Mouse (Mus musculus) frontal cortex, postnatal 14 days (tissue): ENCODE data around the gene Smyd5.
"Not testable (repeated sequence)": the region's sequence is repeated elsewhere in the genome, so short reads cannot be mapped to it uniquely, and the experiment has no call there.

ENCODE experiments used
- DNase-seq, 2 experiments: peaks; one replicate each; pipeline ENCODE4 v3.0.0; 2022; ENCODE audit warnings: low spot score in 2 of 2

Smyd5 gene

GRCm38 (mm10) chr6:85447351-85447750, 15.6 kb downstream of the Smyd5 start:
- no peak for DNase-seq

- DNase-seq: not testable (repeated sequence)
Observed at GRCm38 (mm10) chr6:85450140-85450539, 18.4 kb downstream of the Smyd5 start.

GRCm38 (mm10) chr6:85450697-85451663, 19.2 kb downstream of the Smyd5 start, which contains the start of gene Cct7:
Cct7 (plus strand) TSS chr6:85451514.
- DNase-seq: peak; percentile 99

GRCm38 (mm10) chr6:85451664-85452410, 20.0 kb downstream of the Smyd5 start, which contains the start of gene Pradc1:
Pradc1 (minus strand) TSS chr6:85451970.
- DNase-seq: peak; percentile 93 to 96

- no peak for DNase-seq
Observed at GRCm38 (mm10) chr6:85452411-85452665, 20.5 kb downstream of the Smyd5 start.

GRCm38 (mm10) chr6:85452816-85453215, 21.0 kb downstream of the Smyd5 start:
- DNase-seq: no peak

- DNase-seq: no peak
Observed at GRCm38 (mm10) chr6:85459621-85460020, 27.8 kb downstream of the Smyd5 start.

- no peak for DNase-seq
Observed at GRCm38 (mm10) chr6:85465381-85465780, 33.6 kb downstream of the Smyd5 start.

- DNase-seq: no peak
Observed at GRCm38 (mm10) chr6:85469660-85470430, 38.1 kb downstream of the Smyd5 start.

GRCm38 (mm10) chr6:85471962-85472361, 40.2 kb downstream of the Smyd5 start:
- DNase-seq: no peak

GRCm38 (mm10) chr6:85472542-85472941, 40.8 kb downstream of the Smyd5 start:
- no peak for DNase-seq

- DNase-seq: no peak
Observed at GRCm38 (mm10) chr6:85475581-85475980, 43.8 kb downstream of the Smyd5 start.

- no peak for DNase-seq
Observed at GRCm38 (mm10) chr6:85477366-85477917, 45.7 kb downstream of the Smyd5 start.

- no peak for DNase-seq
Observed at GRCm38 (mm10) chr6:85478416-85478815, 46.6 kb downstream of the Smyd5 start.

GRCm38 (mm10) chr6:85479979-85480378, 48.2 kb downstream of the Smyd5 start:
- DNase-seq: no peak

GRCm38 (mm10) chr6:85480685-85481084, 48.9 kb downstream of the Smyd5 start:
- DNase-seq: no peak

GRCm38 (mm10) chr6:85483843-85484721, 52.3 kb downstream of the Smyd5 start:
- DNase-seq: no peak

GRCm38 (mm10) chr6:85485738-85486137, 53.9 kb downstream of the Smyd5 start:
- DNase-seq: no peak

GRCm38 (mm10) chr6:85488510-85488909, 56.7 kb downstream of the Smyd5 start:
- no peak for DNase-seq

GRCm38 (mm10) chr6:85489717-85490116, 57.9 kb downstream of the Smyd5 start:
- DNase-seq: no peak

GRCm38 (mm10) chr6:85490252-85490651, 58.5 kb downstream of the Smyd5 start:
- no peak for DNase-seq
